Mouse (Mus musculus): ENCODE measurements around the gene Elovl4. TPM values are rescaled to one million over a fixed set of nuclear protein-coding genes. Genes with fewer than 3 reads are reported as not detected.

Elovl4 gene
- under 1 TPM; 0.23 to 0.31 TPM for polyA plus RNA-seq (2017; shearing (Covaris generic))

DNA sequence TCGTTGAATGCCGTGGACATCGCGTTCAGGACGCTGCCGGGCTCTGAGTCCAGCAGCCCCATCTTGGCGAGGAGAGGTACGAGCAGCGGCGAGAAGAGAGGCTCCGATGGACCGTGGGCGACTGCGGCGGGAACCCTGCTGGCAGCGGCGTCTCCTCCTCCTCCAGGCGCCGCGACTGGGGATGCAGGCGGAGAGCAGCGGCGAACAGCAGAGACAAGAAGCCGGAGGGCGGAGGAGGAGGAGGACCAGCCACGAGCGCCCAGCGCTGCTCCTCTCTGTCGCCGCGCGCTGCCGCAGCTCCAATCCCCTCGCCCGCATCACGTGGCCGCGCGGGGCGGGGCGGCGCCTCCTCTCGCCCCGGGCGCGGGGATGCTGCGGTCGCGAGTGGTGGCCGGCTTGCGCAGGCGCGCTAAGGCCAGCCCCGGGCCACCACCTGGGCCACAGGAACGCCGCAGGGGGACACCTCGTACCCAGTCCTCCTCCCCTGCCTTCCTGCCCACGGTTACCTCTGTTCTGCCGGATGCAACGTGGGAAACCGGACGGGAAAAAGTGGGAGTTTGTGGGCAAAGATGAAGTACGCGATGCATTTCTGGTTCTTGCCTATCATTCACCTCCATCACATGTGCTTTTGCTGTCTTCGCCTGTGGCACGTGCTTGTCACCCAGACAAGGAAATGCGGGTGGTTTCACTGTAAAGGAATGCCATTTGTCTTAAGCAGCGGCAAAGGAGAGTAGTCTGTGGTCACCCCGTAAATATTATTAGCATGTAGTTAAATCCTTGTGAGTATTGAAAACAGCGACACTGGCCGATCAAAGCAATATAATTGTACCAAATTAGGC is at the start of gene Elovl4:
Gene Elovl4 (minus strand): TSS at position 301 of the 839 bp plus-strand sequence.

DNA sequence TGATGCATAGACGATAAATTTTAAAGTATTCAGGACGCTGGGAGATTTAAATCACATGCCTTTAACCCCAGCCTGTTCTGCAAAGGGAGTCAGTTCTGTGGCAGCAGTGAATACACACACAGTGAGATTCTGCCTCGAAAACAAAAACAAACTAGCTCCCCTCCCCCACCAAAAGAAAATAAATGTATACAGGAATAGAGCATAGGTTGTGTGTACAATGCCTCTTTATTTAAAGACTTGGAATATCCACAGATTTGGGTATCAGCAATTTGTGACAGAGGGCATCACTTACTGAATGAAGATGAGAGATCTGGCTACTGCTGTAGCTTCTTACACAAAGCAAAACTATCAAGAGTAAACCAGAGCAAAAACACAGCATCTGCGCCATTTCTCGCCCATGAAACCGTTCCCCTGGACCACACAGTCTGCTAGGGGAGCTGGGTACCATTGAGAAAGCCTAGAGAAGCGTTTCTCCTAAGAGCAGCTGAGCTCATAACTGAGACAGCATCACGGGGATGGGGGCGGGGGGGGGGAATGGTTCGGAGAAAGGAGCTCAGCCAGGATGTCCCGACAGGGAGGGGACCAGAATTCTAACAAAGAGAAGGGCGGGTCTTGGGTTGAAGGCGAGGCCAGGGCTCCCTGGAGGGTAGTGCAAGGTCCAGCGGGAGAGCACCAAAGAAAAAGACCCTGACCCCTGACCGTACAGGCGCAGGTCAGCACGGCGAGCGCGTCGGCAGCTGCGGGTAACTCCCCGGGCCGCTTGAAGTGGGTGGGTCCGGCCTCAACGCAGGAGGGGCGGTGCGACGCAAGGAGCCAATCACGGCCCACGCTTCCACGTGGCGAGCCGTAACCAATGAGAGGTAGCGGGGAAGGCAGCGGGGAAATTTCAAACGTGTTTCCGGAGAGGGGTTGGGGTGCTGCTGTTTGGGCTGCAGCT is 28.0 kb upstream of the Elovl4 start, which contains the start of gene Ttk:
Gene Ttk (plus strand): TSS at position 879 of the 937 bp plus-strand sequence.

Other genes starting within 250 kb of the Elovl4 start
- 1 to 10 TPM in 1 of 2 experiments, under 1 TPM in 1; 0.48 to 4.5 TPM for gene Ttk, start 28.4 kb upstream of the Elovl4 start, polyA plus RNA-seq (2017; shearing (Covaris generic))
- 10 to 100 TPM; 12.6 to 12.8 TPM for gene Bckdhb, start 118.9 kb upstream of the Elovl4 start, polyA plus RNA-seq (2017; shearing (Covaris generic))